Mouse (Mus musculus) forebrain, embryonic 16.5 days (tissue): ENCODE measurements around the gene Fam98a. TPM values are rescaled to one million over a fixed set of nuclear protein-coding genes. Genes with fewer than 3 reads are reported as not detected.

Experiments
- ATAC-seq: fragments of 200-750 bp; cut with Nextera tagmentation; 2 replicates; pipeline ENCODE4 v1.8.0; 2017; ENCODE audit warnings: mild to moderate bottlenecking, moderate library complexity
- H3K27ac ChIP-seq: fragments of 300-500 bp; sonication (generic); 2 replicates; pipeline ENCODE4 v1.5.1; 2014; ENCODE audit warnings: low read length, control low read depth
- H3K27me3 ChIP-seq: fragments of 300-500 bp; sonication (generic); replicated peaks from 2 replicates; pipeline ENCODE4 v1.6.1; 2014; ENCODE audit warnings: low read length; ENCODE audit not compliant: control insufficient read depth, insufficient read depth
- H3K36me3 ChIP-seq: fragments of 300-500 bp; sonication (generic); 2 replicates; pipeline ENCODE4 v1.6.1; 2014; ENCODE audit not compliant: control insufficient read depth, insufficient read depth
- H3K4me1 ChIP-seq: fragments of 300-500 bp; sonication (generic); replicated peaks from 2 replicates; pipeline ENCODE4 v1.6.1; 2014; ENCODE audit warnings: low read length; ENCODE audit not compliant: control insufficient read depth, insufficient read depth
- H3K4me2 ChIP-seq: fragments of 300-500 bp; sonication (generic); 2 replicates; pipeline ENCODE4 v1.6.1; 2014; ENCODE audit warnings: mild to moderate bottlenecking, low read length, control low read depth
- H3K4me3 ChIP-seq: fragments of 300-500 bp; sonication (generic); replicated peaks from 2 replicates; pipeline ENCODE4 v1.5.1; 2014; ENCODE audit warnings: mild to moderate bottlenecking, low read length, control low read depth
- H3K9ac ChIP-seq: fragments of 300-500 bp; sonication (generic); replicated peaks from 2 replicates; pipeline ENCODE4 v1.6.1; 2014; ENCODE audit warnings: low read depth, low read length, control low read depth
- H3K9me3 ChIP-seq: fragments of 300-500 bp; sonication (generic); 2 replicates; pipeline ENCODE4 v1.6.1; 2016; ENCODE audit warnings: low read length; ENCODE audit not compliant: control insufficient read depth
- WGBS: fragments of 180-500 bp; shearing (Covaris S2); extraction: QIAGEN DNeasy Blood & Tissue Kit; methylation state at CpG from one replicate; pipeline ENCODE4 v1.1.7; 2014; 5-methylcytosine and 5-hydroxymethylcytosine counted together
- polyA plus RNA-seq: library from polyadenylated mRNA; unstranded; fragments of >200 nt; fragmentation: Nextera tagmentation; extraction: Ambion mirVana; gene quantifications from 2 replicates; pipeline ENCODE4 v1.2.1, GENCODE M21; 2015

Fam98a gene
- polyA plus RNA-seq, 1 experiment from 2014 or later: 35.3 TPM

DNA sequence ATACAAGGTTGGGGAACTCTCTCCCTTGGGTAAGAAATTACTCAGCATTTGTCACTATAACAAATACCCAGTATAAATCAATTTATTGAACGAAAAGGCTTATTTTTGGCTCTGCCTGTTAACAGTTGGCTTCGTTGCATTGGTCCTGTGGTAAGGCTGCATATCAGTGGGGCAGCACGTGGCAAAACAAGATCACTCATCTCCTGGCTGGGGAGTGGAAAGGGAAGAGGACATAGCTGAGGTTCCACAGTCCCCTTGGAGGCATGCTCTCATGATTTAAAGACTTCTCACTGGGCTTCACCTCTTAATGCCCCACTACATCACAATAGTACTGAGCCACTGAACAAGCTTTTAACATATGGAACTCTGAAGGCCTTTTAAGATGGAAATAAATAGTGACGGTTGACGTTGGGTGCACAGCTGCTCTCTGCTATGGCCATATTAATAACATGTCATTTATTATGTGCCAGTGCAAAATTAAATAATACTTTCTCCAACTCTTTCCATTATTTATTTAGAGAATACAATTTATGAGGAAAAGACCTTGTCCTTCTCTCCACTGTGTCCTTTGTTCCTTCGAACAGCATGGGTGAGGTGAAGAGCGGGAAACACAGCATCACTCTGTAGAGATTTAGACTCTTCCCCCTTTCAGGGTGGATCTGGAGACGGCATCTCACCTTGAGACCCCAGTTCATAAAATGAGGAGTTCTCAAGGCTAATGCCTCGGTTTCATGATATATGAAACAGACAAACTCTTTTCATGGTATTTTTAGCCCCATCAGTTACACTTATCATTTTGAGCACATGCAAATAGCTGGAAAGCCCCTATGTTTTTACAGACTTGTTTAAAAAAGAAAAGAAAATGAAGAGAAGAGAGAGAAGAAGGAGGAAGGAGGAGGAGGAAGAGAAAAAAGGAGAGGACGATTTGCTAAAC, 44.8 kb downstream of the Fam98a start:
- Histone ChIP-seq H3K4me2 (no peak overlapping the region), H3K4me1 (no peaks in the 10 kb centered on the region), H3K9me3 (no peaks in the 10 kb centered on the region), H3K9ac (no peak overlapping the region), H3K4me3 (no peak overlapping the region), H3K27ac (no peak overlapping the region), H3K27me3 (no peaks in the 10 kb centered on the region), H3K36me3 (no peaks in the 10 kb centered on the region)
- ATAC-seq: no peak
- 85% methylated on average over 10 of the region's 10 CpGs for WGBS

DNA sequence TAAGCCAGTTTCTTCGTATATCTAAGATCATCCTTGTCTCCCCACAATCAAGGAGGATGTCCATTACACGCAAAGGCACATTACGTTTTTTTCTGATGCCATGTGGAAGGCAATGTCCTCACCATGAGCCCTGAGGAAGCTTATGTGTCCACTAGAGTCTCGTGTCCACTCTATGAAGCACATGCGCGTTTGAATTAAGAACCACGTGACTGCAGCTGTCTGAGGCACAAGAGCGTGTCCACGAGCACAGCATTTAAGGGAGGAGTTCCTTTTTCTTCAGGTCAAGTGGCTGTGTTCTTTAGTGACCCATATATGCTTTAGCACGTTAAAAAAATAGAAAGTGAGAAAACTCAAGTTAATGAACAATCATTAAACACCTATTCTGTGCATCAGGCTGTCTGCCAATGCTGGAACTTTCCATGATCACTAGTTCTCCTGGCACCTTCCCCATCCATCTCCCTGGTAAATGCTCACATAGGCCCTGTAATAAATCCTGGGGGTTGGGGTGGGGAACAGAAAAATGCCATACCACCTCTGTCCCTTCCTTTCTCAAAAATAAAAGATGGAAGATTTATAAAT, 45.6 kb downstream of the Fam98a start:
- Histone ChIP-seq H3K27me3 (no peaks in the 10 kb centered on the region), H3K4me1 (no peaks in the 10 kb centered on the region), H3K9ac (no peak overlapping the region), H3K27ac (no peak overlapping the region), H3K4me2 (no peak overlapping the region), H3K36me3 (no peaks in the 10 kb centered on the region), H3K4me3 (no peak overlapping the region), H3K9me3 (no peaks in the 10 kb centered on the region)
- ATAC-seq: no peak
- 89% methylated on average over 10 of the region's 10 CpGs for WGBS

- Histone ChIP-seq H3K4me2 (no peak overlapping the region), H3K4me1 (no peaks in the 10 kb centered on the region), H3K27me3 (no peaks in the 10 kb centered on the region), H3K36me3 (no peaks in the 10 kb centered on the region), H3K27ac (no peak overlapping the region), H3K9ac (no peak overlapping the region), H3K9me3 (no peaks in the 10 kb centered on the region), H3K4me3 (no peak overlapping the region)
- 92% methylated on average over 5 of the region's 5 CpGs for whole genome bisulfite sequencing
- no peak for ATAC-seq
These were observed 46.7 kb downstream of the Fam98a start for GRCm38 (mm10) chr17:75505053-75505452.

GRCm38 (mm10) chr17:75503031-75503430, 48.7 kb downstream of the Fam98a start:
- 88% methylated on average over 3 of the region's 3 CpGs for whole genome bisulfite sequencing
- Histone ChIP-seq H3K4me2 (no peak overlapping the region), H3K4me1 (no peaks in the 10 kb centered on the region), H3K9me3 (no peaks in the 10 kb centered on the region), H3K36me3 (no peaks in the 10 kb centered on the region), H3K9ac (no peak overlapping the region), H3K27me3 (no peaks in the 10 kb centered on the region), H3K4me3 (no peak overlapping the region), H3K27ac (no peak overlapping the region)
- no peak for ATAC-seq

GRCm38 (mm10) chr17:75498241-75498651, 53.5 kb downstream of the Fam98a start:
- Histone ChIP-seq H3K4me2 (no peak overlapping the region), H3K4me3 (no peak overlapping the region), H3K27ac (no peak overlapping the region), H3K9ac (no peak overlapping the region), H3K27me3 (no peaks in the 10 kb centered on the region), H3K36me3 (no peaks in the 10 kb centered on the region), H3K4me1 (no peaks in the 10 kb centered on the region), H3K9me3 (no peaks in the 10 kb centered on the region)
- WGBS: 71% methylated on average over 6 of the region's 6 CpGs
- no peak for ATAC-seq

GRCm38 (mm10) chr17:75495213-75495612, 56.5 kb downstream of the Fam98a start:
- Histone ChIP-seq H3K4me1 (no peaks in the 10 kb centered on the region), H3K4me2 (no peak overlapping the region), H3K4me3 (no peak overlapping the region), H3K9ac (no peak overlapping the region), H3K9me3 (no peaks in the 10 kb centered on the region), H3K36me3 (no peaks in the 10 kb centered on the region), H3K27ac (no peak overlapping the region), H3K27me3 (no peaks in the 10 kb centered on the region)
- 83% methylated on average over 4 of the region's 4 CpGs for WGBS
- ATAC-seq: no peak

Other genes starting within 250 kb of the Fam98a start
- 4.9 and 6.0 TPM in 2 replicates for gene Rasgrp3, start 116.0 kb downstream of the Fam98a start, polyA plus RNA-seq